Mouse (Mus musculus) testis, postnatal 14 days (tissue): Measurements from ENCODE around the gene Pcf11.

Source experiments
- DNase-seq: peaks from one replicate; pipeline ENCODE4 v3.0.0; 2021; ENCODE audit warnings: low spot score

Pcf11 gene

GRCm38 (mm10) chr7:92637021-92637625 lies 32.6 kb downstream of the Pcf11 start, which contains the start of gene Ankrd42:
Gene Ankrd42 (minus strand): TSS chr7:92637142.
- peak; percentile 91 for DNase-seq

GRCm38 (mm10) chr7:92636295-92637011 lies 33.3 kb downstream of the Pcf11 start:
- no peak for DNase-seq

- DNase-seq, result no peak
These were observed 39.6 kb downstream of the Pcf11 start for GRCm38 (mm10) chr7:92630167-92630566.

- DNase-seq, result no peak
These were observed 45.2 kb downstream of the Pcf11 start for GRCm38 (mm10) chr7:92624488-92624887.

GRCm38 (mm10) chr7:92610830-92611229 lies 58.9 kb downstream of the Pcf11 start:
- no peak for DNase-seq

- DNase-seq, result no peak
These were observed 64.8 kb downstream of the Pcf11 start for GRCm38 (mm10) chr7:92604961-92605360.
